Mouse (Mus musculus) embryonic facial prominence, embryonic 10.5 days (tissue): ENCODE measurements around the gene Scube2. TPM values are rescaled to one million over a fixed set of nuclear protein-coding genes. Genes with fewer than 3 reads are reported as not detected.

Experiments used
- DNase-seq: peaks from one replicate; pipeline ENCODE4 v3.0.0-alpha.2; 2017; ENCODE audit warnings: low spot score
- H3K27ac ChIP-seq: fragments of 300-500 bp; sonication (generic); replicated peaks from 2 replicates; pipeline ENCODE4 v1.5.1; 2016; ENCODE audit warnings: mild to moderate bottlenecking
- H3K27me3 ChIP-seq: fragments of 300-500 bp; sonication (generic); replicated peaks from 2 replicates; pipeline ENCODE4 v1.6.1; 2016; ENCODE audit warnings: low read depth, mild to moderate bottlenecking; ENCODE audit not compliant: poor library complexity, severe bottlenecking
- H3K36me3 ChIP-seq: fragments of 300-500 bp; sonication (generic); replicated peaks from 2 replicates; pipeline ENCODE4 v1.6.1; 2016; ENCODE audit warnings: mild to moderate bottlenecking, moderate library complexity
- H3K4me1 ChIP-seq: fragments of 300-500 bp; sonication (generic); 2 replicates; pipeline ENCODE4 v1.6.1; 2016
- H3K4me3 ChIP-seq: fragments of 300-500 bp; sonication (generic); 2 replicates; pipeline ENCODE4 v1.5.1; 2016; ENCODE audit warnings: mild to moderate bottlenecking, moderate library complexity
- H3K9me3 ChIP-seq: fragments of 300-500 bp; sonication (generic); 2 replicates; pipeline ENCODE4 v1.6.1; 2016; ENCODE audit warnings: mild to moderate bottlenecking
- WGBS: fragments of 180-500 bp; shearing (Covaris S2); methylation state at CpG from one replicate; pipeline ENCODE4 v1.1.7; 2016; 5-methylcytosine and 5-hydroxymethylcytosine counted together
- polyA plus RNA-seq: library from polyadenylated mRNA; unstranded; fragments of >200 nt; fragmentation: Nextera tagmentation; extraction: Ambion mirVana; gene quantifications from 2 replicates; pipeline ENCODE4 v1.2.1, GENCODE M21; 2016

Scube2 gene
- polyA plus RNA-seq, result 0.77 and 4.1 TPM in 2 replicates

DNA sequence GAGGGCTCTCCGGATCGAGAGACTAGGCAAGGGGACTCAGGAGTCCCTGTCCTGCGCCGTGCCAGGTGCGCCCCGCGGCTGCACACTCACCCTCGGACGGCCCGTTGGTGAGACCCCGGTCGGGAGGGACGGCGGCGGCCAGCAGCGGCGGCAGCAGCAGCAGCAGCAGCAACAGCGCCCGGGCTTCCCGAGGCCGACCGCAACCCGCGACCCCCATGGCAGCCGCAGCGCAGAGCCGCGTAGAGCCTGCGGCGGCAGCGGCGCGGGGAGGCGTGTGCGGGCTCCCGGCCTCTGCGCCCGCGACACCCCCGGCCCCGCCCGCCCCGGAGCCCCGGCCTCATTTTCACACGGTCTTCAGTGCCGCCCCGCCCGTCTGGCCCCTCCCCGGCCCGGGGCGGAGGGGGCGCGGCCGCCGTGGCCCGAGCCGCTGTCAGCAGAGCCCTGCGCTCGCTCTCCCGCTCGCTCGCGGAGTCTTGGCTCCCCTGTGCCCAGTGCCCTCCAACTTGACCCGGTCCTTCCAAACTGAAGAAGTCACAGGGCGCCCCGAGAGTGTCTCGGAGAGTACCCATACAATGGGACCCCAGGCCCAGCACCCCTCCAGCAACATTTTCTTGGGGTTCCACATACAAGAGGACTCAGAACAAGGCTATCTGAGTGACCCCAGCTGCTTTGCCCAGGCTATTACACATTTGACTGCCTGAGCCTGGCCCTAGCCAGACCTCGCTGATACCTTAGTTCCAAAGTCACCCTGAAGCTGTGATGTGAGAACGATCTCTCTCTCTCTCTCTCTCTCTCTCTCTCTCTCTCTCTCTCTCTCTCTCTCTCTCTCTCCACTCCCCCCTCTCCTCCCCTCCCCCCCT, at the start of gene Scube2:
Gene Scube2 (minus strand): TSS at position 310 of the 860 bp plus-strand sequence.
- peak; percentile 62 for DNase-seq
- whole genome bisulfite sequencing, result under 1% methylated on average over 64 of the region's 69 CpGs
- peak within 1 kb of the TSS; percentile 73 for H3K27ac ChIP-seq
- no peaks in the 10 kb centered on the region for H3K36me3 ChIP-seq
- H3K4me1 ChIP-seq, result peaks cover 31% of the 10 kb centered on the region
- peak within 1 kb of the TSS; percentile 78 for H3K4me3 ChIP-seq
- H3K9me3 ChIP-seq, result no peaks in the 10 kb centered on the region
- peaks cover 66% of the 10 kb centered on the region for H3K27me3 ChIP-seq

DNA sequence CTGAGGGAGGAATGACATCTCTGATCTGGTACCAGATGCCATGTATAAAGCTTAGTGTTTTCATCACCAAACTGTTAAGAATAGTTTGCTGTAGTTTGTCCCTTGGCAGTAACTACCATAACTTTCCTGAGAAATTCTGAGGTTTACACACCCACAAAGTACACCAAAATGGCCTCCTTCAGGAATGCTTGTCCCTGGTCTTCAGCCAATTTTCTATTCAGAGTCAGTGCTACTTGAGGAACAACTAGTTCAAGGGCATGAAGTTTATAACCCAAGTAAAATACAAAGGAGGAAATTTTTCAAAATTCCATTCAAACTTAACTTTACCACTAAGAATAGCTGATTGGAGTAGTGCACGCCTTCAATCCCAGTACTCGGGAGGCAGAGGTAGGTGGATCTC, 40.7 kb upstream of the Scube2 start:
- Histone ChIP-seq H3K27me3 (no peaks in the 10 kb centered on the region), H3K4me3 (no peak overlapping the region), H3K4me1 (no peaks in the 10 kb centered on the region), H3K9me3 (no peaks in the 10 kb centered on the region), H3K27ac (no peak overlapping the region), H3K36me3 (peaks cover 98% of the 10 kb centered on the region)
- 90% methylated on average over 2 of the region's 2 CpGs for WGBS
- DNase-seq, result no peak

DNA sequence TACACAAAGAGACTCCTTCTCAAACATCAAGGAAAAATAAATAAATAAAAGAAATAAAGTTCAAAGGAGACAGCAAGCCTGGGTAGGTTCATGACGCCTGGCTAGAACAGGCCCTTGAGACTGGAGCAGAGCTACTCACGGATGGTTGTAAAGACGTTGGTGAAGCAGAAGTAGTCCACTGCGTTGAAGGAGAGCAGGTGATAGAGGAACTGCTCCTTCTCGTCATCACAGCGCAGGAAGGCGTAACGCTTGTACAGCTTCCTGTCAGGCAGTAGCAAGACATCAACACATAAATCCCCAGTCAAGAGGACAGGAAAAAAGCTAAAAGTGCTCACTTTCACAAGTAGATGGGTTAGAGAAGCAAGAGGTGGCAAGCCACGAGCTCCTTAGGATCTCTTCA, 35.4 kb upstream of the Scube2 start:
- Histone ChIP-seq H3K36me3 (peaks cover 100% of the 10 kb centered on the region), H3K9me3 (no peaks in the 10 kb centered on the region), H3K27me3 (no peaks in the 10 kb centered on the region)

DNA sequence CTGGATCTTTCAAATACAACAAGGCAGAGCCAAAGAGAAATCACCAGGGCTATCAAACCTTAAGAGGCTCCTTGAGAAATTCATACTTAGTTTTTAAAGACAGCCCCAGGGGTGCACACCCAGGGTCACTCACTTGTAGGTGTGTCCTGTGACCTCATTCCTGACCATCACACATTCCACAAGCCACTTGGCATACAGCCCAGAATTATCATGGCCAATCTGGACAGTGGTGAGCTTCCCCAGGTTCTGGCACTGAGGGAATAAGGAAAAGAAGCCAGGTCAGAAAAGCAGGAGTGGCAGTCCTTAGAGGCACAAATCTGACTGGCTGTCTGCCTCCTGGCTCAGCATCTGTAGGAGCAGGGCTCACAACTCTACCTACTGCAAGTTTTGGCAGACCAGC, 33.4 kb upstream of the Scube2 start:
- peaks cover 100% of the 10 kb centered on the region for H3K36me3 ChIP-seq
- DNase-seq, result no peak
- no peak overlapping the region for H3K4me3 ChIP-seq

More for the DNA sequence above, 35.4 kb upstream of the Scube2 start:
- no peak overlapping the region for H3K27ac ChIP-seq
- H3K4me1 ChIP-seq, result no peaks in the 10 kb centered on the region
- H3K4me3 ChIP-seq, result no peak overlapping the region
- WGBS, result 90% methylated on average over 9 of the region's 9 CpGs
- DNase-seq, result no peak

DNA sequence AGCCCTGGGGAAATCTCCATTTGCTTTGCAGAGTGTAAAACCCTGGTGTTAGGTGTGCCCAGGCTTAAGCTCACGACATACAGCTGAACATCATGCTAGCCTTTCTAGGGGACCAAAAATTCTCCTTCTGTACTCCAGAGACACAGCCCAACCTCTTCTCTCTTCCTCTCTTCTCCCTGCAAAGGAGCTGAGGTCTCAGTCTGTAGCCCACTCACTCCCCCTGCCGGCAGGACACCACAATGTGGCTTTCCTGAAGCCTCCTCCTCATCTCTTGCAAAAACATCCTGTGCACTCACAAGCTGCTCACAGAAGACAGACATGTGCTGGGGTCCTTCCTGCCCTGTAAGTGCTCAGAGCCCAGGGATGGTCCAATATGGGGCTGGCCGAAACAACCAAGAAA, 27.1 kb upstream of the Scube2 start:
- Histone ChIP-seq H3K27me3 (no peaks in the 10 kb centered on the region), H3K9me3 (no peaks in the 10 kb centered on the region), H3K4me3 (no peak overlapping the region), H3K36me3 (peaks cover 91% of the 10 kb centered on the region), H3K27ac (no peak overlapping the region), H3K4me1 (peaks cover 3% of the 10 kb centered on the region)
- peak; percentile 76 for DNase-seq
- 44% methylated on average over 3 of the region's 3 CpGs for WGBS

More for the DNA sequence above, 33.4 kb upstream of the Scube2 start:
- H3K4me1 ChIP-seq, result no peaks in the 10 kb centered on the region
- H3K27me3 ChIP-seq, result no peaks in the 10 kb centered on the region
- no peaks in the 10 kb centered on the region for H3K9me3 ChIP-seq
- H3K27ac ChIP-seq, result no peak overlapping the region

DNA sequence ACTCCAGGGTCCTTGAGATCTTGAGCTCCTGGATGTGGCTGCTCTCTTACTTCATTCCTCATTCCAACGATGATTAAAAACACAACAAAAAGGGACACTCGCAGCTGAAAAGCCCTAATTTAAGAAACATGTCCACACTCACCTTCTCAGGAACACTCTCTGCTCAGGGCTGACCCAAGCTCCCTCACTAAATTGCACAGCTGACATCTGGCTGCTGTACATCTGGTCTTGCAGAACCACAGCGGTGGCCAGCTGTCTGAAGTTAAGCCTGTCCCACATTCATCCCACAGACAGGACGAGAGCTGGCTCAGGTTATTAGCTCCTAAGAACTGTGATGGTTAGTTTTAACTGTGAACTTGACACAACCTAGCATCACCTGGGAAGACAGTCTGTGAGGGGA, 26.3 kb upstream of the Scube2 start:
- H3K4me1 ChIP-seq, result peaks cover 3% of the 10 kb centered on the region
- H3K27ac ChIP-seq, result no peak overlapping the region
- H3K9me3 ChIP-seq, result no peaks in the 10 kb centered on the region
- H3K4me3 ChIP-seq, result no peak overlapping the region
- peaks cover 91% of the 10 kb centered on the region for H3K36me3 ChIP-seq
- no peaks in the 10 kb centered on the region for H3K27me3 ChIP-seq
- DNase-seq, result no peak
- WGBS, result 84% methylated on average over 4 of the region's 4 CpGs

DNA sequence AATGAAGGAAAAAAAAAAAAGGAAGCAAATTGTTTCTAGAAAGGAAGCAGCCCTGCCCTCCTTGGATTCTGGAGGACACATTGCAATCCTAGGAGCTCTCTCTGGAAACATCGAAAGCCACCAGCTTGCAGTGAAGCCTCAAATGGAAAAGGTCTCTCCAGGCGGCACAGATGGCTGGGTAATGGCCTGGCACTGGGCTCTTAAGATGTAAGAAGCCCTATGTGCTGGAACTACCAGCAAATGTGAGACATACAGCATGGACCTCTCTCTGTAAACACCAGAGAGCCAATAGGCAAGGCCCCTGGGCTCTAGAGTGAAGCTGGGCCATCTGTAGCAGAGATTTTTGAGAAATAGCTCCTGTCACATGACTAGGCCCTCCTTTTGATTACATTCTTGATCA, 24.8 kb upstream of the Scube2 start:
- Histone ChIP-seq H3K27ac (no peak overlapping the region), H3K9me3 (no peaks in the 10 kb centered on the region), H3K4me1 (peaks cover 3% of the 10 kb centered on the region), H3K27me3 (no peaks in the 10 kb centered on the region), H3K36me3 (peaks cover 83% of the 10 kb centered on the region), H3K4me3 (no peak overlapping the region)
- DNase-seq, result no peak
- WGBS, result 85% methylated on average over 2 of the region's 2 CpGs

DNA sequence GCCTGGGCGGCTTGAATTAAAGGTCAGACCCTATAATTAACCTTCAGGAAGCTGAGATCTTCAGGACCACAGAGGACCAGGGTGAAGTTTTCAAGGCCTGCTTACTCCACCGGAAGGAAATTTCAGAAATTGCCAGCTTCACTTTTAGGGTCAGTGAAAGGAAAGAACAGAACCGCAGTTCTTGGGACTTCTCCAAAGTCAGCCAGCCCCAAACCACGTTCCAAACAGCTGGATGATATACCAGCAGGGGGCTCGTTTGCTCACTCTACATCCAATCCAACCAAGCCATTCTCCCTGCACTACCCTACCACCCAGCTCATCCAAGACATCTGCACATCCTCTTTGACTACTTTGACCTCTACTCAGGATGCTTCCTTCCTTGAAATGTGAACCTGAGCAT, 23.8 kb upstream of the Scube2 start:
- no peak overlapping the region for H3K4me3 ChIP-seq
- H3K27ac ChIP-seq, result no peak overlapping the region
- peaks cover 3% of the 10 kb centered on the region for H3K4me1 ChIP-seq
- H3K27me3 ChIP-seq, result no peaks in the 10 kb centered on the region
- H3K9me3 ChIP-seq, result no peaks in the 10 kb centered on the region
- DNase-seq, result no peak
- WGBS, result 63% methylated on average over 5 of the region's 5 CpGs
- peaks cover 73% of the 10 kb centered on the region for H3K36me3 ChIP-seq

DNA sequence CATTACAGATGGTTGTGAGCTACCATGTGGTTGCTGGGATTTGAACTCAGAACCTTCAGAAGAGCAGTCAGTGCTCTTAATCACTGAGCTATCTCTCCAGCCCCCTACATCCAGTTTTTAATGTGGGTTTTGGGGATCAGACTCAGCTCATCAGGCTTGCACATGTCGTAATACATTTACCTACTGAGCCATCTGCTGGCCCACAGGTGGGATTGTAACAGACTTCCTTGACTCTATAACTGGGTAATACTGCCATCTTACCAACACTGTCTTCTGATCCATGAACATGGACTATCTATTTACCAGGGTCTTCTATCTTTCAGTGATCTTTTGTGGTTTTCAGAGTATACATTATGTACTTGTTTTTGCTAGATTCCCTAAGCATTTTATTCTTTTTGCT, 20.8 kb upstream of the Scube2 start:
- no peak for DNase-seq
- no peak overlapping the region for H3K4me3 ChIP-seq
- no peaks in the 10 kb centered on the region for H3K9me3 ChIP-seq
- H3K27ac ChIP-seq, result no peak overlapping the region
- no peaks in the 10 kb centered on the region for H3K27me3 ChIP-seq
- 86% methylated on average over 1 of the region's 1 CpGs for WGBS
- H3K4me1 ChIP-seq, result peaks cover 3% of the 10 kb centered on the region
- H3K36me3 ChIP-seq, result peaks cover 46% of the 10 kb centered on the region

DNA sequence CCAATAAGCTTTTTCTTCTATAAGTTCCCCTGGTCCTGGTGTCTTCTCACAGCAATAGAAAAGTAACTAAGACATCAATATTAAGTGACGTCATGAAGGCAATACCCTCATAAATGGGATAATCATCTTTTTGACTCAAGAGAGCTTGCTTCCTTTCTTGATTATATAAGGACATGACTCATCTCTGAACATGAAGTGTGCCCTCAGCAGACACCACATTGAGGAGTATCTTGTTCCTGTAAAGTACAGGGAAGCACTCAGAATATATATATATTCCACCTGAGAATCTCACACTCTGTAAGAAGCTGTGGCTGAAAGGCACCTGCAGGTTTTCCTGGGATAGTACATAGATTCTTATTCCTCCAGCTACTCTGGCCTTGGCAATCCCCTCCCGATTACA, 17.1 kb upstream of the Scube2 start:
- H3K9me3 ChIP-seq, result no peaks in the 10 kb centered on the region
- WGBS, result 94% methylated on average over 2 of the region's 2 CpGs
- DNase-seq, result no peak
- no peak overlapping the region for H3K4me3 ChIP-seq
- no peaks in the 10 kb centered on the region for H3K4me1 ChIP-seq
- H3K27me3 ChIP-seq, result no peaks in the 10 kb centered on the region
- H3K27ac ChIP-seq, result no peak overlapping the region
- H3K36me3 ChIP-seq, result peaks cover 14% of the 10 kb centered on the region

DNA sequence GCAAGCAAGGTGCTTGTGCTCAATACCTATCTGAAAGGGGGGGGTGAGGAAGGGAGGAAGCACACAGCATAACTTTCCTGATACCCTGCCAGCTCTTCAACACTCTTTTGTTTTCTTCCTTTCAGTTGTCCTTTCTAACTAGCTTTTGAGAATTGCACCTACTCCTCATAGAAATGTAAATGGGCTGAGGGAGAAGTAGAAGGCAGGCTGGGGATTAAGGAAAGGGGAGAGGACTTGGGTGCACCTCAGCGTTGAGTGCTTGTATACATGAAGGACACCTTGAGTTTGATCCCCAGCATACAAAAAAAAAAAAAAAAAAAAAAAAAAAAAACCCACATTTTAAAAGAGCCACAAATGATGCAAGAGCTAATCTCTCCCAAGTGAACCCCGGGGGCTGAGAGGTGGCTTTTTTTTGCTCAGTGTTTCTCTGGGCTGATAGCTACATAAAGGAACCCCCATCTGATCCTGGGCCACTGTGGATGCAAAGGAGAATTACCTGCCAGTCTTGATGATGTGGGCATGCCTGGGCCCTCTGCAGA, 16.2 kb upstream of the Scube2 start:
- no peaks in the 10 kb centered on the region for H3K9me3 ChIP-seq
- DNase-seq, result no peak
- no peak overlapping the region for H3K27ac ChIP-seq
- no peak overlapping the region for H3K4me3 ChIP-seq
- 45% methylated on average over 2 of the region's 2 CpGs for WGBS
- no peaks in the 10 kb centered on the region for H3K4me1 ChIP-seq
- H3K27me3 ChIP-seq, result no peaks in the 10 kb centered on the region
- H3K36me3 ChIP-seq, result peaks cover 5% of the 10 kb centered on the region

DNA sequence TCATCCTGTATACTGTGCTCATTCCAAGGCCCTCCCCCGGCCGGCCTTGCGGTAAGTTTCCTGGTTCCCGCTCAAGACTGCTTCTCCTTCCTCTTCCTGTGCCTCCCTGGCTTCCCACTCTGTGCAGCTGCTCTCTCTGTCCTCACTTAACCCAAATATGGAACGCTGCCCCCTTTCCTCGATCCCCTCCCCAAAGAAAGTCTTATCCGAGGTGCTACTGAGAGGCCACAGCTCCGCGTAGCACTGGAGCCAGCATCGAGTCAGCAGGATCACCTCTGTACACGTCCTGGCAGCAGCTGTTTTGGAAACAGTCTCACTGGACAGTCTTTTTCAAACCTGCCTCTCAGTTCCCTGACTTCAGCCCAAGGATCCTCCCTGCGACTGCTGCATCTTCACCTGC, 13.7 kb upstream of the Scube2 start:
- Histone ChIP-seq H3K4me1 (no peaks in the 10 kb centered on the region), H3K27me3 (no peaks in the 10 kb centered on the region), H3K4me3 (no peak overlapping the region), H3K27ac (no peak overlapping the region), H3K9me3 (no peaks in the 10 kb centered on the region), H3K36me3 (no peaks in the 10 kb centered on the region)
- DNase-seq, result no peak
- 55% methylated on average over 12 of the region's 12 CpGs for WGBS

DNA sequence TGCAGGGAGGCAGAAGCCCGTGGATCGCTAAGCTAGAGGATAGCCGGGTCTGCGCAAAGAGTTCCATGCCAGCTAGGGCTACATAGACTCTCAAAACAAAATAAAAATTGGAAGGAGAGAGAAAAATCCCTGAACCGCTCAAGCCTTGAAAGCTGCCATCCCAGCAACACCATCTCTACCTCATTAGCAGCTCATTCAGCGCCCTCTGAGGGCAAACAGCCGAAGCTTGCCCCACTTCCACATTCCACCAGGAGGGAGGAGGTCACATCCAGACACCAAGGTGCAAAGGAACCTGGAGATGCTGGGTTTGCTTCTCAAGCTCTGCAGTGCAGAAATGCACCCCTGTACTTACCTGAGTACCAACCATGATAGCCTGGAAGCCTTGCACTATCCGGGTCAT, 10.6 kb upstream of the Scube2 start:
- no peaks in the 10 kb centered on the region for H3K36me3 ChIP-seq
- DNase-seq, result no peak
- no peaks in the 10 kb centered on the region for H3K27me3 ChIP-seq
- WGBS, result 73% methylated on average over 8 of the region's 8 CpGs
- H3K4me1 ChIP-seq, result no peaks in the 10 kb centered on the region
- H3K4me3 ChIP-seq, result no peak overlapping the region
- H3K27ac ChIP-seq, result no peak overlapping the region
- H3K9me3 ChIP-seq, result no peaks in the 10 kb centered on the region
